Mouse (Mus musculus): ENCODE results near the gene Tssk1.

Tssk1 gene

DNA sequence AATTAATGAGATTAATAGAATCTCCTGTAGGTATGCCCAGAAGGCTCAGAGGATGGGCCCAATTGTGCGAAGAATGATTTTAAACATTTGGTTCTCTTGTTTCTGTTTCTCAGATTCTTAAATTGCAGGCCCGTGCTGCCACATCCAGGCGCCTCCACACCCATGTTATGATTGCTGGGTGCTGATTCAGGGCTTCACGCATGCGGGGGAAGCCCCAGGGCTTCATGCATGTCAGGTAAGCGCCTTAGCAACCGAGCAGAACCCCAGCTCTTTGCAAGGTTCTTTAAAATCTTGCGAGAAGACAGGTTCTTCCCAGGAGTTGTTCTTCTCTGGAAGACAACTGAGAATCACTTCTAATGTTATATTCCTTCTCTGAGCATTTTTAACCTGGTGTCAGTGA, 49.4 kb downstream of the Tssk1 start:
- DNase-seq (ENCODE audit: inconsistent age in 2 of 2, low spot score in 1 of 2), result no peak

DNA sequence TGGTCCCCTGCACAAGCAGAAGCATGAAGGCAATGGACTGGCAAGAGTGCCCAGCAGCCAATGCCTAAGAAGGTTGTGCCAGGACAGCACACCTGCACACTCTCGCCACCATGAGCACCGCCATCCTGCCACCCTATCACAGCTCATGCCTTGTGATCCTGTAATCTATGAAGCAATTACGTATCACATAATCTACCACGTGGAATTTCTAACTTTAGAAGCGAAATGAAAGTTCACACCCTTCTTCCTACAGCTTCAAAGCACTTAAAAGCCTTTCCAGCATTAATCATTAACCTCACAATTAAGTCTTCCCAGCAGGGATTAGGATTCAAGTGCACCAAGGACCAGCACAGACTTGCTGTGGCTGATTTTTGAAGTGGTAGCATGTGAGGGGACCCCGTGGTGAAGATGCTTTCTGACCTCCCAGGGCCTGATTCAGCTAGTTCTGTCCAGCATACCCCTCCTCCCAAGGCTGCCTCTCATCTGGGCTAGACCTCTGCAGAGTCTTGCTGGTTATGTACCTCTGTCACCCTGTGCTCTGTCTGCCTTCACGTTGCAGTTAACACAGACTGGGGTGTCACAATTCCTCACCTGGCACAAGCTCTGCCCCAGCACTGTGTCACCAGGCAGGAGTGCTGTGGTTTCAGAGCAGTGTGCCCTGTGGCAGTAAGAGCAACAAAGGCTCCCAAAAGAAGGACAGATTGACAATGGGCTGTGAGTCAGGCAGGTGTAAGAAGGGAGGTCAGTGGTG, 51.2 kb downstream of the Tssk1 start:
- DNase-seq (ENCODE audit: inconsistent age in 2 of 2, low spot score in 1 of 2), result no peak
